Mouse (Mus musculus) embryonic stem cell, embryonic (primary cell): ENCODE measurements around the gene Mrtfb.

Source experiments
- CTCF ChIA-PET, 4 experiments: fragments of 300-600 bp in 2 of 4; fragments of 350-600 bp in 2 of 4; sonication (Branson Sonifier 250); formaldehyde crosslinking; loops; one replicate each; lab custom pipeline; 2022; ENCODE audit warnings: inconsistent platforms in 2 of 4; lab: Charles Lee
- POLR2A ChIA-PET, 4 experiments: fragments of 300-600 bp in 2 of 4; fragments of 350-600 bp in 2 of 4; sonication (Branson Sonifier 250); formaldehyde crosslinking; loops; one replicate each; lab custom pipeline; 2022; ENCODE audit warnings: antibody characterized with exemption in 4 of 4, inconsistent platforms in 1 of 4; lab: Charles Lee

Gene Mrtfb

GRCm38 (mm10) chr16:13363141-13363540, 106.9 kb downstream of the Mrtfb start:
- ChIA-PET POLR2A (interaction anchor here in 1 of 4 experiments (1.2 kb wide), 1 partner anchor 9 kb away, joined by 3 read pairs; no protein-coding TSS in a partner anchor), CTCF (interaction anchor here in 1 of 4 experiments (0.7 kb wide), 1 partner anchor 108 kb away, joined by 3 read pairs; no protein-coding TSS in a partner anchor)

GRCm38 (mm10) chr16:13364145-13364544, 107.9 kb downstream of the Mrtfb start:
- ChIA-PET POLR2A (interaction anchor here in 2 of 4 experiments (1.0 to 1.3 kb wide), 2 partner anchors 52 to 207 kb away, joined by 3 to 4 read pairs; no protein-coding TSS in a partner anchor), CTCF (no interaction called here)

GRCm38 (mm10) chr16:13366256-13366655, 110.0 kb downstream of the Mrtfb start:
- ChIA-PET POLR2A (interaction anchor here in 2 of 4 experiments (0.6 kb wide), 2 partner anchors 250 to 373 kb away, joined by 5 to 7 read pairs; no protein-coding TSS in a partner anchor), CTCF (no interaction called here)

- ChIA-PET POLR2A (interaction anchor here in 3 of 4 experiments (0.6 to 1.6 kb wide), 6 partner anchors 9 to 372 kb away, joined by 3 to 7 read pairs (median 5); no protein-coding TSS in a partner anchor), CTCF (interaction anchor here in 2 of 4 experiments (0.6 to 0.9 kb wide), 2 partner anchors 9 to 208 kb away, joined by 3 read pairs; no protein-coding TSS in a partner anchor)
Measured at GRCm38 (mm10) chr16:13366802-13367465, 110.7 kb downstream of the Mrtfb start.

- ChIA-PET CTCF (interaction anchor here in 1 of 4 experiments (0.9 kb wide), 1 partner anchor 9 kb away, joined by 3 read pairs; no protein-coding TSS in a partner anchor), POLR2A (interaction anchor here in 1 of 4 experiments (0.8 to 1.6 kb wide), 4 partner anchors 10 to 219 kb away, joined by 3 to 7 read pairs (median 4); no protein-coding TSS in a partner anchor)
Measured at GRCm38 (mm10) chr16:13367466-13367856, 111.2 kb downstream of the Mrtfb start.

- CTCF ChIA-PET: no interaction called here
- POLR2A ChIA-PET: no interaction called here
Measured at GRCm38 (mm10) chr16:13368645-13369044, 112.4 kb downstream of the Mrtfb start.

- ChIA-PET CTCF (interaction anchor here in 2 of 4 experiments (0.6 to 1.4 kb wide), 2 partner anchors 38 to 1316 kb away, joined by 4 to 12 read pairs; no protein-coding TSS in a partner anchor), POLR2A (interaction anchor here (0.5 to 1.4 kb wide), 10 partner anchors 9 to 506 kb away, joined by 3 to 4 read pairs (median 3); no protein-coding TSS in a partner anchor)
Measured at GRCm38 (mm10) chr16:13371740-13372287, 115.5 kb downstream of the Mrtfb start.

- ChIA-PET POLR2A (interaction anchor here in 1 of 4 experiments (1.4 kb wide), 1 partner anchor 15 kb away, joined by 4 read pairs; no protein-coding TSS in a partner anchor), CTCF (interaction anchor here in 1 of 4 experiments (1.2 kb wide), 1 partner anchor 38 kb away, joined by 3 read pairs; no protein-coding TSS in a partner anchor)
Measured at GRCm38 (mm10) chr16:13372899-13373533, 116.7 kb downstream of the Mrtfb start.

GRCm38 (mm10) chr16:13376947-13377486, 120.7 kb downstream of the Mrtfb start:
- POLR2A ChIA-PET: interaction anchor here in 2 of 4 experiments (0.5 to 1.6 kb wide), 3 partner anchors 29 to 258 kb away, joined by 3 to 4 read pairs (median 3); no protein-coding TSS in a partner anchor
- CTCF ChIA-PET: interaction anchor here in 1 of 4 experiments (0.8 kb wide), 1 partner anchor 19 kb away, joined by 3 read pairs; no protein-coding TSS in a partner anchor

- ChIA-PET CTCF (no interaction called here), POLR2A (interaction anchor here in 1 of 4 experiments (1.4 to 1.6 kb wide), 2 partner anchors 28 to 260 kb away, joined by 3 to 4 read pairs; no protein-coding TSS in a partner anchor)
Measured at GRCm38 (mm10) chr16:13378157-13378556, 121.9 kb downstream of the Mrtfb start.

- ChIA-PET POLR2A (no interaction called here), CTCF (no interaction called here)
Measured at GRCm38 (mm10) chr16:13379865-13380264, 123.6 kb downstream of the Mrtfb start.

GRCm38 (mm10) chr16:13381771-13382170, 125.5 kb downstream of the Mrtfb start:
- POLR2A ChIA-PET: interaction anchor here in 2 of 4 experiments (0.6 to 1.5 kb wide), 6 partner anchors 10 to 263 kb away, joined by 3 to 4 read pairs (median 3); no protein-coding TSS in a partner anchor
- CTCF ChIA-PET: no interaction called here

GRCm38 (mm10) chr16:13387306-13387705, 131.0 kb downstream of the Mrtfb start:
- ChIA-PET CTCF (no interaction called here), POLR2A (interaction anchor here in 1 of 4 experiments (0.6 kb wide), 1 partner anchor 23 kb away, joined by 3 read pairs; no protein-coding TSS in a partner anchor)

- ChIA-PET POLR2A (no interaction called here), CTCF (no interaction called here)
Measured at GRCm38 (mm10) chr16:13400375-13400774, 144.1 kb downstream of the Mrtfb start.

- ChIA-PET POLR2A (interaction anchor here in 1 of 4 experiments (1.0 to 1.7 kb wide), 3 partner anchors 10 to 49 kb away, joined by 3 to 4 read pairs (median 3); no protein-coding TSS in a partner anchor), CTCF (interaction anchor here in 3 of 4 experiments (0.5 to 1.0 kb wide), 3 partner anchors 8 to 142 kb away, joined by 3 to 4 read pairs (median 3); no protein-coding TSS in a partner anchor)
Measured at GRCm38 (mm10) chr16:13401591-13401990, 145.3 kb downstream of the Mrtfb start.

- POLR2A ChIA-PET: interaction anchor here in 1 of 4 experiments (1.0 kb wide), 1 partner anchor 12 kb away, joined by 5 read pairs; no protein-coding TSS in a partner anchor
Measured at GRCm38 (mm10) chr16:13404656-13405055, 148.4 kb downstream of the Mrtfb start.

GRCm38 (mm10) chr16:13405403-13405802, 149.1 kb downstream of the Mrtfb start:
- ChIA-PET POLR2A (interaction anchor here in 2 of 4 experiments (0.8 to 1.0 kb wide), 2 partner anchors 11 to 28 kb away, joined by 3 to 5 read pairs; no protein-coding TSS in a partner anchor), CTCF (no interaction called here)

More at GRCm38 (mm10) chr16:13404656-13405055, 148.4 kb downstream of the Mrtfb start:
- CTCF ChIA-PET: interaction anchor here in 1 of 4 experiments (0.6 kb wide), 2 partner anchors 68 to 272 kb away, joined by 3 read pairs; no protein-coding TSS in a partner anchor
